Mouse (Mus musculus) naive thymus-derived CD4-positive, alpha-beta T cell, adult 2 months (primary cell): ENCODE results near the gene Mon2.

Source experiments
- DNase-seq: peaks from one replicate; pipeline ENCODE4 v3.0.0-alpha.2; 2011; ENCODE audit warnings: low read depth

Gene Mon2

GRCm38 (mm10) chr10:122962651-122963050 lies 113.7 kb downstream of the Mon2 start:
- no peak for DNase-seq

DNA sequence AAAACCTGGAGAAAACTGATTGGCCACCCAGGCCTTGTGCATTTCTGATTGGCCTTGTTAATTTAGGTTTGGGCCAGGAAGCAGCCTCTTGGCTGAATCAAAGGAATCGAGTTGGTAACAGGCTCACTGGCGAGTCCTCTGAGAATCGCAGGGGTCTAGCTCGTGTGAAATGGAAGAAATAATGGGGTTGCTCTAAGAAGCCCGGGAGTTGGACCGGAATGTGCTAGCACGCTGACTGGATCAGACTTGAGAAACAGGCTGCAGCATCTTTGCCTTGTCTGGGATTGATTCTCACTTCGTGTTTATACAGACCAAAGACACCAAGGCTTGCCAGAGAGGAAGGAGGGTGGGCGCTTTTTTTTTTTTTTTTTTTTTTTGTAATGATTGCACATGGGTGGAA lies 114.8 kb downstream of the Mon2 start:
- DNase-seq: no peak

DNA sequence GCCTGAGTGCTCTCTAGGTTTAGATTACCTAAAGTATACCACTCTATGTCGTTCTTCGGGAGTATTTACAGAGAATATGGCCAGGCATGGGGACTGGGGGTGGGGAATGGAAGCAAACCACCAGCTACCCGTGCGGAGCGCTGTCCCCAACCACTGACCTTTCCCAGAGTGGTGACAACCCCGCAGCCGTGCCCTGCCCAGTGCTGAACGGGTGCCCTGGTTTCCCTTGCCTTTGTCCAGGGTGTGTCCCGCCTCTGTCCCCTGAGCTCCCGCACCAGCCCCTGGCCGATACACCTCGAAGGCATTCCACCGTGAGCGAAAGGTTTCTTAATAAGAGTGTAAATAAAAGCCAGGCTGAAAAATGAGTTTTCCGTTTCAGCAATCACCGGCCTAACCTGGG lies 115.6 kb downstream of the Mon2 start:
- DNase-seq: no peak

DNA sequence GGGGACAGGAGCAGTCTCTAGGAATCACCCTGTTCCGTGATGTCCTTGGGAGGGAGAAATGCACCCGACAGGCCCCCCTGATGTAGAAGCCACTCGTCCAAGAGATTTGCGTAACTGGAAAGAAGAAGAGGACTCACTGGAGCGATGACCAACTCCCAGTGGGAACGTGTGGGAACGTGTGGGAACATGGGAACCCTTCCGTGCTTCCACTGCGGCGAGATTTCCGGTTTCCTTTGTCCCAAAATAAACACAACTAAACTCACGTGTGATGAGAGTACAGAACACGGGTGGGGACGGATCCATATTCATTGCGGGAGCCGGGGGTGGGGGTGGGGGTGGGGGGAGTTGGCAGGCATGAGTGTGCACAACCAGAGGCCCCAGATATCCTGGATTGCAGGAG lies 116.1 kb downstream of the Mon2 start:
- no peak for DNase-seq

- DNase-seq: no peak
Observed at GRCm38 (mm10) chr10:122958699-122959098, 117.6 kb downstream of the Mon2 start.

- no peak for DNase-seq
Observed at GRCm38 (mm10) chr10:122957918-122958317, 118.4 kb downstream of the Mon2 start.

DNA sequence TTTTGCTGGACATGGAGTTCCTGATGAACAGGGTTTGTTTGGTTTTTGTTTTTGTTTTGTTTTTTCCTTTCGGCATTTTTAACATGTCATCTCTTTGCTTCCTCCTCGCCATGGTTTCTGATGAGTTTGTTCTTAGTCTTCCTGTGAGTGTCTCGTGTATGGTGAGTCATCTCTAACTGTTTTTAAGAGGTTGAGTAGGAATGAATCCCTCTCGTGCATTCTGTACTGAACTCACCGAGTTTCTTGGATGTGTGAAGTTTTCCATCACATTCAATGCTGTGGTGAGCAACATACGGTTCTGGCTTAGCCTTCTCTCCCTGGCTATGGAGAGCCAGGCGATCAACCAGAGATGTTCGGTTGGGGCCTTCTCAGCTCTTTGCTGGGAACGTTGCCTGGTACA lies 122.7 kb downstream of the Mon2 start:
- no peak for DNase-seq

DNA sequence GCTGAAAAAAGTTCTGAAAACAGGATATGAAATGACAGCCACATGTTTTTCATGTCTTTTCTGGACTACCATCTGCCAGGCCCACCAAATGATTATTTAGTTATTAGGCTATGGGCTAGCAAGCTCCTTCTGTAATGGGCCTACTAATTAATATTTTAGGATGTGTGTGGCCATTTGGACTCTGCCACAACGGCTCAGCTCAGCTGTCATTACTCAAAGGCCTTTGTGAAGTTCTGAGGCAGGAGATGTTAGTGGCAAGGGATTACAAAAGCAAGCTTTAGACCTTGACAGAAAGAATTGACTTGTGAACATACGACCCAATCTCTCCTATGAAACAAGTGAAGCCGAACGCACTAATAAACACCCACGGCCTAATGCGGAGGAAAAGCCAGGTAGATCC lies 125.3 kb downstream of the Mon2 start:
- no peak for DNase-seq

DNA sequence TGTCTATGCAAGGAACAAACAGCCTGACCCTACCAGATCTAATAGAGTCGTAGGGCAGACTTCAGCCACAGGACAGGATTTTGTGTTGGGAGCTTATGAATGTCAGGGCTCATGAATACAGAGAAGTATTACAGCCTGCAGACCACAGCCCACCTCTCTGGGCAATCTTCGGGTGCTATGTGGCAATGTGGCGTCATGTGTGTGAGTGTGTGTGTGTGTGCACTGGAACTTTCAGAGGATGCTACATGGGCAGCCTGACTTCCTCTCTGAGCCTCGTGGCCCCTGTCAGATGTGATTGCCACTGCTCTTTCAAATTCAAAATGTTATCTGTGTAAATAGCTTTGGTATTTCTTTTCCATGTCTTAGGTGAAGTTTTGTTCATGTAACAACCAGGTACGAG lies 131.4 kb downstream of the Mon2 start:
- no peak for DNase-seq

GRCm38 (mm10) chr10:122943824-122944223 lies 132.5 kb downstream of the Mon2 start:
- DNase-seq: no peak

DNA sequence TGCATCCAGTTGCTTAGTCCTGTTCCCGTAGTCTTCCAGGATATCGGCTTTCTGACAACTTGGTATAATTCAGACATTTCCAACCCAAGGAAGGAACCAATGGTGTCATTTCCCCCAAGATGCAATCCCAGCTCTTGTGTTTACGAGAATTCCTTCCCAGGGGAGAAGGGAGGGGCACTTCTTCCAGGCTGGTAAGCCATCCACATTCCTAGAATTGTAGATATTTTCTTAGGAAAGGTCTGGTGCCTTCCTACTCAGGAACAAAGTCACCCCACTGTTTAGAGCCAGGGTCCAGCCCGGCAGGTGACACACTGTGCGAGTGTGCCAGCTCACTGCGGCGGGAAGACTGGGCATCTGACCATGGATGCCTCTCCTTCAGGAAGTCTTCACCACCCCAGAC lies 133.5 kb downstream of the Mon2 start:
- no peak for DNase-seq
